Mouse (Mus musculus): ENCODE results near the gene Olfr1346.
"Not testable (repeated sequence)": the region's sequence is repeated elsewhere in the genome, so short reads cannot be mapped to it uniquely, and the experiment has no call there.

Olfr1346 gene

GRCm38 (mm10) chr7:6466951-6467350 is at the start of gene Olfr1346:
Olfr1346 (plus strand) TSS chr7:6467101.
- DNase-seq, result no peak

GRCm38 (mm10) chr7:6419894-6420293 is 47.0 kb upstream of the Olfr1346 start:
- DNase-seq, result no peak

DNA sequence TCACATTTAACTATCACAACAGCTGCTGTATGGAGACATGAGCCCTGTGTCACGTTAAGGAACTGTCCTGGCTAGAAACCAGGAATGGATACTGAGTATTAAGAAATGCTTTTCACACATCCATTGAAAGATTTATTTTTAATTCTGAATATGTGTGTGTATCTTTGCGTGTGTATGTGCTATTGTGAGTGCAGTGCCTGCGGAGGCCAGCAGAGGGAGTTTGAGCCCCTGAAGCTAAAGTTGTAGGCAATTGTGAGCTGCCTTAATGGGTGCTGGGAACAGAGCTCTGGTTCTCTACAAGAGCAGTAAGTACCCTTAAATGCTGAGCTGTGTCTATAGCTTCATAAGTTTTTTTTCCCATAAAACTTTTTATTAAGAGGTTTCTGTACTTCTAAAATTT is 37.5 kb upstream of the Olfr1346 start:
- DNase-seq, result no peak

DNA sequence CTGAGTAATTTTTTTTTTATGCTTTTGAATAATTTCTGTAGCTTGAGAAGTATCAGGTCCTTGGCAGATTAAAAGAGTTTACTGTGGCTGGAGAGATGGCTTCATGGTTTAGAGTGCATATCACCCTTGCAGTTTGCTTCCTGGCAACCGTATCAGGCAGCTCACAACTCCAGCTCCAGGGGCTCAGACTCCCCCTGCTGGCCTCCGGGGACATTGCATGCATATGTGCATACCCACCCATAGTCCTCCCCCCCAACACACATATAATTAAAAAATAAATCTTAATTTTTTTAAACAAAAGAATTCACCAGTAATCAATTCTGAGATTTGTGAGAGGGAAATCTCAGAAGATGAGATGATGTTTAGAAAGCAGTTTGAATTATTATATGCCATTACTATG is 36.6 kb upstream of the Olfr1346 start:
- peak in 1 of 2 experiments; percentile 36 for DNase-seq

- no peak for DNase-seq
Measured at GRCm38 (mm10) chr7:6438388-6438787, 28.5 kb upstream of the Olfr1346 start, which contains the start of gene Olfr1344. Olfr1344 (plus strand) TSS chr7:6438688.

DNA sequence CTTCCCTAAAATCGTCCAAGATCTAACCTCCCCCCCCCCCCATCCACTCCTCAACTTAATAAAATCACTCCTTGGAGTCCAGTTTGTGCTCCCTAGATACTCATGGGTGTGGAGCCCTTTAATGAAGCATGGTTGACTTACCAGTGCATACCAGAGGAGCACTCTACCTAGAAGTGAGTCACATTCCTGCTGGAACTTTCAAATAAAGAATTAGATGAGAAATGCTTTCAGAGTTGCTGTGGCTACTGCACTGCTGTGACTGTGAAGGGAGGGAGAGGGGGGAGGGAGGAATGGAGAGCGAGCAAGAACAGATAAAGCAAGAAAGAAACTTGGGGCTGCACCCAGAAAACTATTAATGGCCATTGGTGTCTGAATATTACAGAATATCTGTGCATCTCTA is 25.7 kb upstream of the Olfr1346 start:
- DNase-seq, result no peak

- DNase-seq, result no peak
Measured at GRCm38 (mm10) chr7:6447771-6448170, 19.1 kb upstream of the Olfr1346 start.

DNA sequence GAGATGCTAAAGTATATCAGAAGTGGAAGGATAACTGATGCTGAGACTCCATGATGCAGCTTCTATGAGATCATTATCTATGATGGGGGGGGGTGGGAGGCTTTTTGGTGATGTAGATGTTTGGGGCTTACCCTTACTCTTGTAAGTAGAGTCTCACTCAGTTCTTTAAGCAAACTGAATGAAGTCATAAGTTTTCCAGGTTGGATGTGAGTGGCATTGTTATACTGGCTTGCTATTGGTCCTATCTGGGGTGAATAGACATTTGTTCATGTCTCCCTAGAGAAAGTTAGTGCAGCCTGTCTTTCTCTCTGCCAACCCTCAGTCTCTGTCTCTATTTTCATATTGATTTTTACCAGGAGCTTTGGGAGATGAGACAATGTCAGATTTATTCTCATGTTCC is 11.0 kb upstream of the Olfr1346 start, which contains the start of gene Olfr1336:
Olfr1336 (plus strand) TSS at position 301 of the 400 bp plus-strand sequence.
- no peak for DNase-seq

DNA sequence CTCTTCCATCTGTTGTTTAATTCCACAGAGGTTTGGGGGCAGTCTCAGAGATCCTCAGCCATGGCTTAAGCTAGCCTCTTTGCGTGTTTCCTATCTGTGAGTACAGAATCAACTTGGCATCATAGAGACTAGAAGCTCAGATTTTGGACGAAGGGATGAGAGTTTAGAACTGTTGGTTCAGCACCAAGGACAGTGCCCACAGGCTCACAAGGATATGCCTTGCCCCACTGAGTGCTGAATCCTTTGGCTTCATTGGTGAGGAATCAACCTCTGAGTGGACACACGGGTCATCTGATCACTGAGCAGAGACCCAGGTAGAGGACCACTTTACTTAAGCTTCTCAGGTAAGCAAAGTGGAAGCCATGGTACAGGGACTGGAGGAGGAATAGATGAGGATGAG is 10.5 kb upstream of the Olfr1346 start:
- no peak for DNase-seq

- not testable (repeated sequence) for DNase-seq
Measured at GRCm38 (mm10) chr7:6477633-6478032, 10.7 kb downstream of the Olfr1346 start.

DNA sequence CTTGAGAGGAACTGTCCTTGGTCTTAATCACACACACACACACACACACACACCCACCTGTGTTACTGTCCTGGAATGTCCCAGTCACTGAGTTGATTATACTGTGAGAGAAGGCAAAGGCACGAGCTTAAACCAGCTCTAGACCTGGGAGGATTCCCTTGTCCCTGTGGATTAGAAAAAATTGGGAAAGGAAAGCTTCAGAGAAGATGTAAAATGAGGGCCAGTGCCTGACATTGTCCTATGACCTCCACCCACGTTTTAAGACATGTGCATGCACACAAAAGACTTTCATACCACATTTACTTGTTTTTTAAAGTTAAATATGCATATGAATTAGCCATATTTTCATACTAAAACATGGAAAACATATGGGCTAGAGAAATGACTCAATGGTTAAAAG is 19.9 kb downstream of the Olfr1346 start, which contains the start of gene Olfr5:
Olfr5 (minus strand) TSS at position 101 of the 400 bp plus-strand sequence.
- DNase-seq, result no peak

- DNase-seq, result no peak
Measured at GRCm38 (mm10) chr7:6499655-6500054, 32.8 kb downstream of the Olfr1346 start, which contains the start of gene Olfr1347. Olfr1347 (minus strand) TSS chr7:6499755.

DNA sequence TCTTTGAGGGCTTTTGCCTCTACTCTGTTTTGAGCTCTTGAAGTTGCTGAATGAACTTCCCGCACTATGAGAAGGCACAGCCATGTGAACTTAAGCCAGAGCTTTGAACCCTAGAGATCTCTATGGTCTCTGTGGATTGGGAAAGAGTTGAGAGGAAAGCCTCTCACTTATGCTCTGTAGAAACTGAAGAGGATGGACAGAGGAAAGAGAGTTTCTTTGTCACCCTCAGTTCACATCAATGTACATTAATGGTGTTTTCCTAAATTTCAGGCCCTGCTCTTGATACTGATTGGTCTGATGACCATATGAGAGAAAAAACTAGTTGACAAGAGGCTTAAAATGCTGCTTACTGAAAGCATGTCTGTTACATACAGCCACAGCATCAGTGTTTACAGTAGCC is 41.7 kb downstream of the Olfr1346 start, which contains the start of gene Olfr1348:
Olfr1348 (minus strand) TSS at position 101 of the 400 bp plus-strand sequence.
- DNase-seq, result no peak

DNA sequence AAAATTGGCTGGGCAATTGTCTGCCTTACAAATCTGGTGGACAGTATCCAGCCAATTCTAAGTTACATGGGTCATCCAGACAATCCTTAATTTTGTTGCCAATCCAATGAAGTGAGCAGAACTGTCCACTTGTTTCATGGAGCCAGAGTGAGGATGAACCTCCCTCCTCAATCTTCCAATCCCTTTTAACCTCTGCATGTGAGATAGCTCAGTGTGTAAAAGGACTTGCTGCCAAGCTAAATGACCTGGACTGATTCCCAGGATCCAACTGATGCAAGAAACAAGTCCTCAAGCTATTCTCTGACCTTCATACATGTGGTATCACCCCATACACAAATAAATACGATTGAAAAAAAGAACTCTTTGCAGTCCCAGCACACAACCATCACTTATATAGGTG is 54.8 kb downstream of the Olfr1346 start:
- no peak for DNase-seq

GRCm38 (mm10) chr7:6522850-6523249 is 55.9 kb downstream of the Olfr1346 start, which contains the start of gene Olfr1349:
Olfr1349 (minus strand) TSS chr7:6522950.
- no peak for DNase-seq

GRCm38 (mm10) chr7:6525001-6525400 is 58.1 kb downstream of the Olfr1346 start:
- no peak for DNase-seq

DNA sequence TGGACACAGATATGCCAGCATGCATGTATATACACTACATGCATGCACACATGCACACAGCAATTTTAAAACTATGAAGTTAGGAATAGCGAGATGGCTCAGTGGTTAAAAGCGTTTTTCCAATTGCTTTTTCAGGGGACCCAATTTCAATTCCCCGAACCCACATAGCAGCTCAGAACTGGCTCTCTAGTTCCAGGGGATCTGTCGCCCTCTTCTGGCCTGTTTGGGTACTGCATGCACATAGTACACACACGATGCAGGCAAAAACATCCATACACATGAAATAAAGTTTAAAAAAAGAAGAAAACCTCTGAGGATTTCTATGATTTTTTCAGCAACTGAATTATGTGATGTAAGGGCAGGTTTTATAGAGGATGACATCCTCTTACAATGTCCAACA is 59.2 kb downstream of the Olfr1346 start:
- no peak for DNase-seq

Measured in spleen, adult 18-20 months (tissue).